Mouse (Mus musculus) lung, postnatal 0 days (tissue): ENCODE measurements at regions not wholly inside any gene's neighbourhood (a gene's known extent, or its start where the extent isn't known, plus 50 kb on each side); places are given as distances from the start of the nearest gene placed in this dataset.

Source experiments
- CTCF ChIP-seq: IDR thresholded peaks from 2 replicates; pipeline ENCODE4 v1.5.1; 2016; ENCODE audit warnings: antibody characterized with exemption, mild to moderate bottlenecking
- EP300 ChIP-seq: IDR thresholded peaks from 2 replicates; pipeline ENCODE4 v1.6.1; 2016; ENCODE audit warnings: antibody characterized with exemption, mild to moderate bottlenecking, control low read depth

DNA sequence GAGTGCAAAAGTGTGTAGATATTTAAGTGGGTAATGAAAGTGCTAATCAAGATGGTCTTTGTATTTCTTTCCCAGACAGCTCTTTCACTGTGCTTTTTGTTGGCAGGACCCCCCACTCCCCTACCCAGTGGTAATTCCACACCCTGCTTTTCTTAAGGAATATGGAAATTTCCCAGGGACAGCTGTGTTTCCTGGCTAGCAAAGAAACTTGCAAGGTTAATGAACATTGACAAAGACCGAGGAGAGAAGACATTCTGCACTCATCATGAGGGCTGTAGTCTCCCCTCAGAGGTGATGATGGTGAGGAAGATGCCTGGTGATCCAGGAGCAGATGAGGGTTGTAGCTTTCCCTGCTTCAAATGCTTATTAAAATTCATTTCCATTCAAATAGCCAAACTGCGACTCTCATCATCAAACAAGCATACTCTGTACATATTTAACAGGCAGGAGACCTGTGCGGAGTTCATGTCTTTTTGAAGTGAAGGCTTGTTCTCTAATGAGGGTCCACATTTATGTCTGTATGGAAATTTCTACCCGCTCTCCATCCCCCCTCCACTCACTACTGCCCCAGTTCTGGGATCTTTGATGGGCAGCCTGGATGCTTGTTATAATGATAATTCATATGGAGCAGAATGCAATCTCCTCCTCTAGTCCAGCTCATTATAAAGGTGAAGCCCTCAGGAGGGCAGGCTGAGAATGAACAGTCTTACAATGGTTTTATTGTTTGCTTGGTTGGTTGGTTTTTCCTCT, 364.1 kb upstream of the Camk1g start:
- TF ChIP-seq CTCF (no peak), EP300 (no peak)
